In genomic region chr3:88578498-88579424, GRCm38 (mm10) we compare ENCODE assay signal across 8 mouse cellular contexts. TPM values are rescaled to one million over a fixed set of nuclear protein-coding genes. Genes with fewer than 3 reads are reported as not detected.
DNase-seq lines count a peak whose midpoint lies in the region; ATAC-seq and TF ChIP-seq lines count a peak whose summit lies in the region.

No protein-coding gene starts in this region.

- no peaks in the 10 kb centered on the region for H3K9me3 ChIP-seq in heart, embryonic 15.5 days (replicated peaks)
- no peaks in the 10 kb centered on the region for H3K9me3 ChIP-seq in G1E (replicated peaks)
- no peaks in the 10 kb centered on the region for H3K9me3 ChIP-seq in hindbrain, embryonic 11.5 days (ENCODE audit: control insufficient read depth, low read length)
- no peaks in the 10 kb centered on the region for H3K9me3 ChIP-seq in midbrain, embryonic 11.5 days (ENCODE audit: control insufficient read depth, low read length)

- H3K36me3 ChIP-seq in heart, embryonic 15.5 days: peaks cover 27% of the 10 kb centered on the region
- H3K36me3 ChIP-seq in G1E (replicated peaks): peaks cover 30% of the 10 kb centered on the region
- H3K36me3 ChIP-seq in hindbrain, embryonic 11.5 days (ENCODE audit: control insufficient read depth, insufficient read depth, low read length): no peaks in the 10 kb centered on the region
- peaks cover 8% of the 10 kb centered on the region; the same call in 1 of the 2 replicates for H3K36me3 ChIP-seq in midbrain, embryonic 11.5 days (ENCODE audit: control insufficient read depth, insufficient read depth, low read length)

- no peaks in the 10 kb centered on the region for H3K27me3 ChIP-seq in heart, embryonic 15.5 days
- H3K27me3 ChIP-seq in G1E (ENCODE audit: insufficient read depth, low read length): 0 out of 2 replicates have a peak, but pooled peaks cover 3% of the 10 kb centered on the region
- H3K27me3 ChIP-seq in hindbrain, embryonic 11.5 days (ENCODE audit: control insufficient read depth, insufficient read depth, low read length): no peaks in the 10 kb centered on the region
- no peaks in the 10 kb centered on the region for H3K27me3 ChIP-seq in midbrain, embryonic 11.5 days (ENCODE audit: control insufficient read depth, insufficient read depth, low read length)

- intact Hi-C loops in heart, postnatal 36 days (cut with DNase I): no loop called here

- ATAC-seq in heart, embryonic 15.5 days (replicated peaks; ENCODE audit: insufficient number of reproducible peaks, insufficient read depth, low FRiP score, low read depth): 0 out of 2 replicates have a peak, but pooled peaks have one; percentile 23
- ATAC-seq in G1E (ENCODE audit: extremely low read depth, insufficient number of reproducible peaks, low FRiP score, poor library complexity, severe bottlenecking): no peak
- ATAC-seq in hindbrain, embryonic 11.5 days (ENCODE audit: low FRiP score): peak; percentile 54
- peak; percentile 51; the same call in 1 of the 2 replicates for ATAC-seq in midbrain, embryonic 11.5 days (ENCODE audit: low FRiP score)

- peak overlapping the region; percentile 69 for H3K4me3 ChIP-seq in heart, embryonic 15.5 days
- peak overlapping the region; percentile 88 for H3K4me3 ChIP-seq in G1E (ENCODE audit: low read depth, low read length)
- peak overlapping the region; percentile 74 for H3K4me3 ChIP-seq in hindbrain, embryonic 11.5 days (ENCODE audit: low read depth, low read length)
- peak overlapping the region; percentile 90 for H3K4me3 ChIP-seq in midbrain, embryonic 11.5 days (ENCODE audit: low read depth, low read length)

- DNase-seq in heart, postnatal 36 days: no peak
- DNase-seq in G1E (ENCODE audit: low spot score): no peak
- no peak for DNase-seq in hindbrain, embryonic 11.5 days (ENCODE audit: low spot score)
- no peak for DNase-seq in midbrain, embryonic 11.5 days (ENCODE audit: low spot score, missing footprints)
- no peak for DNase-seq in adrenal gland, postnatal 4 days (ENCODE audit: low spot score in 2 of 2)
- no peak for DNase-seq in testis, postnatal 14 days (ENCODE audit: low spot score)
- DNase-seq in adrenal gland, adult 8-10 months: no peak

- 39% methylated on average over 8 of the region's 8 CpGs for WGBS in heart, embryonic 15.5 days
- WGBS in hindbrain, embryonic 11.5 days: 48% methylated on average over 8 of the region's 8 CpGs
- WGBS in midbrain, embryonic 11.5 days: 45% methylated on average over 8 of the region's 8 CpGs

- H3K4me1 ChIP-seq in heart, embryonic 15.5 days (replicated peaks): peaks cover 12% of the 10 kb centered on the region
- H3K4me1 ChIP-seq in G1E (ENCODE audit: insufficient read depth, low read depth, low read length): peaks cover 27% of the 10 kb centered on the region
- no peaks in the 10 kb centered on the region for H3K4me1 ChIP-seq in hindbrain, embryonic 11.5 days (replicated peaks; ENCODE audit: control insufficient read depth, insufficient read depth, low read length)
- peaks cover 5% of the 10 kb centered on the region; the same call in 1 of the 2 replicates for H3K4me1 ChIP-seq in midbrain, embryonic 11.5 days (ENCODE audit: control insufficient read depth, insufficient read depth, low read length)

- peak overlapping the region; percentile 73 for H3K4me2 ChIP-seq in heart, embryonic 15.5 days
- H3K4me2 ChIP-seq in hindbrain, embryonic 11.5 days (replicated peaks; ENCODE audit: low read depth, low read length): peak overlapping the region; percentile 28
- peak overlapping the region; percentile 85 for H3K4me2 ChIP-seq in midbrain, embryonic 11.5 days

- TF ChIP-seq CTCF in G1E (IDR thresholded peaks at IDR 0.05; ENCODE audit: low read depth, low read length): no peak

- H3K27ac ChIP-seq in heart, embryonic 15.5 days: no peak overlapping the region
- no peak overlapping the region for H3K27ac ChIP-seq in hindbrain, embryonic 11.5 days (ENCODE audit: low read depth, low read length)
- H3K27ac ChIP-seq in midbrain, embryonic 11.5 days (ENCODE audit: low read depth, low read length): no peak overlapping the region

- H3K9ac ChIP-seq in heart, embryonic 15.5 days: no peak overlapping the region
- no peak overlapping the region for H3K9ac ChIP-seq in hindbrain, embryonic 11.5 days (ENCODE audit: low read depth, low read length)
- H3K9ac ChIP-seq in midbrain, embryonic 11.5 days (ENCODE audit: low read length): peak overlapping the region; percentile 88

RNA-seq across cellular contexts. Expression of gene Ssr2, which starts 3.1 kb away (rescaled TPM):
- polyA plus RNA-seq in heart, embryonic 15.5 days (2015; fragmentation: Nextera tagmentation; extraction: Ambion mirVana): 164 and 178 TPM in 2 replicates
- 10 to 100 TPM; 70.7 to 73.8 TPM for total RNA-seq in heart, postnatal 36 days (2021)
- 269 and 289 TPM in 2 replicates for total RNA-seq in G1E (2014; fragmentation: Nextera tagmentation)
- 132 and 134 TPM in 2 replicates for total RNA-seq in G1E (2017)
- 123 and 280 TPM in 2 replicates for polyA plus RNA-seq in G1E (2012)
- 152 and 169 TPM in 2 replicates for polyA plus RNA-seq in hindbrain, embryonic 11.5 days (2014; fragmentation: Nextera tagmentation; extraction: Ambion mirVana)
- polyA plus RNA-seq in midbrain, embryonic 11.5 days (2014; fragmentation: Nextera tagmentation; extraction: Ambion mirVana): 154 and 157 TPM in 2 replicates
- total RNA-seq in adrenal gland, postnatal 4 days (2021): 100 to 1,000 TPM; 240 to 260 TPM
- total RNA-seq in adrenal gland, adult 8-10 months (2022): 100 to 1,000 TPM; 139 to 217 (median 172) TPM

RNA-seq across cellular contexts. Expression of gene Ubqln4, which starts 25.2 kb away (rescaled TPM):
- 30.0 and 34.9 TPM in 2 replicates for polyA plus RNA-seq in heart, embryonic 15.5 days (2015; fragmentation: Nextera tagmentation; extraction: Ambion mirVana)
- 10 to 100 TPM; 65.0 to 75.6 TPM for total RNA-seq in heart, postnatal 36 days (2021)
- total RNA-seq in G1E (2014; fragmentation: Nextera tagmentation): 63.4 and 67.4 TPM in 2 replicates
- 39.6 and 40.6 TPM in 2 replicates for total RNA-seq in G1E (2017)
- polyA plus RNA-seq in G1E (2012): 73.7 and 81.2 TPM in 2 replicates
- 62.6 and 66.3 TPM in 2 replicates for polyA plus RNA-seq in hindbrain, embryonic 11.5 days (2014; fragmentation: Nextera tagmentation; extraction: Ambion mirVana)
- 72.4 and 73.0 TPM in 2 replicates for polyA plus RNA-seq in midbrain, embryonic 11.5 days (2014; fragmentation: Nextera tagmentation; extraction: Ambion mirVana)
- 10 to 100 TPM; 52.6 to 62.6 TPM for total RNA-seq in adrenal gland, postnatal 4 days (2021)
- total RNA-seq in adrenal gland, adult 8-10 months (2022): 10 to 100 TPM; 64.1 to 81.3 (median 66.7) TPM

RNA-seq across cellular contexts. Expression of gene Lamtor2, which starts 25.9 kb away (rescaled TPM):
- polyA plus RNA-seq in heart, embryonic 15.5 days (2015; fragmentation: Nextera tagmentation; extraction: Ambion mirVana): 119 and 144 TPM in 2 replicates
- 10 to 100 TPM; 94.6 to 99.1 TPM for total RNA-seq in heart, postnatal 36 days (2021)
- total RNA-seq in G1E (2014; fragmentation: Nextera tagmentation): 44.7 and 64.5 TPM in 2 replicates
- total RNA-seq in G1E (2017): 97.5 and 98.0 TPM in 2 replicates
- polyA plus RNA-seq in G1E (2012): 96.1 and 182 TPM in 2 replicates
- 76.1 and 93.9 TPM in 2 replicates for polyA plus RNA-seq in hindbrain, embryonic 11.5 days (2014; fragmentation: Nextera tagmentation; extraction: Ambion mirVana)
- 87.2 and 103 TPM in 2 replicates for polyA plus RNA-seq in midbrain, embryonic 11.5 days (2014; fragmentation: Nextera tagmentation; extraction: Ambion mirVana)
- 100 to 1,000 TPM; 108 to 113 TPM for total RNA-seq in adrenal gland, postnatal 4 days (2021)
- total RNA-seq in adrenal gland, adult 8-10 months (2022): 100 to 1,000 TPM; 138 to 164 (median 144) TPM

RNA-seq across cellular contexts. Expression of gene Arhgef2, which starts 27.0 kb away (rescaled TPM):
- 72.8 and 82.5 TPM in 2 replicates for polyA plus RNA-seq in heart, embryonic 15.5 days (2015; fragmentation: Nextera tagmentation; extraction: Ambion mirVana)
- 10 to 100 TPM; 42.2 to 51.1 TPM for total RNA-seq in heart, postnatal 36 days (2021)
- total RNA-seq in G1E (2014; fragmentation: Nextera tagmentation): 170 and 181 TPM in 2 replicates
- 64.2 and 66.2 TPM in 2 replicates for total RNA-seq in G1E (2017)
- 277 and 291 TPM in 2 replicates for polyA plus RNA-seq in G1E (2012)
- polyA plus RNA-seq in hindbrain, embryonic 11.5 days (2014; fragmentation: Nextera tagmentation; extraction: Ambion mirVana): 149 and 181 TPM in 2 replicates
- 99.0 and 117 TPM in 2 replicates for polyA plus RNA-seq in midbrain, embryonic 11.5 days (2014; fragmentation: Nextera tagmentation; extraction: Ambion mirVana)
- total RNA-seq in adrenal gland, postnatal 4 days (2021): 10 to 100 TPM; 65.7 to 77.0 TPM
- 10 to 100 TPM; 22.0 to 48.2 (median 31.5) TPM for total RNA-seq in adrenal gland, adult 8-10 months (2022)

RNA-seq across cellular contexts. Expression of gene Rab25, which starts 30.7 kb away (rescaled TPM):
- polyA plus RNA-seq in heart, embryonic 15.5 days (2015; fragmentation: Nextera tagmentation; extraction: Ambion mirVana): 0.92 and 4.0 TPM in 2 replicates
- total RNA-seq in heart, postnatal 36 days (2021): not detected
- total RNA-seq in G1E (2014; fragmentation: Nextera tagmentation): 1.6 and 4.5 TPM in 2 replicates
- total RNA-seq in G1E (2017): 0.35 TPM in 1 of 2 replicates, not detected in the other
- 0.67 and 0.88 TPM in 2 replicates for polyA plus RNA-seq in G1E (2012)
- polyA plus RNA-seq in hindbrain, embryonic 11.5 days (2014; fragmentation: Nextera tagmentation; extraction: Ambion mirVana): 1.1 and 1.8 TPM in 2 replicates
- 0.25 and 0.86 TPM in 2 replicates for polyA plus RNA-seq in midbrain, embryonic 11.5 days (2014; fragmentation: Nextera tagmentation; extraction: Ambion mirVana)
- total RNA-seq in adrenal gland, postnatal 4 days (2021): 1 to 10 TPM in 1 of 2 experiments, under 1 TPM in 1; 0.54 to 3.9 TPM
- total RNA-seq in adrenal gland, adult 8-10 months (2022): not detected

Comparison
In these comparisons a context has a peak if more than half of its experiments do, and no peak if none do; other contexts are left out.
1. H3K4me2 ChIP-seq: peak in every context shown above with its lines; median percentile 85 in midbrain, embryonic 11.5 days; 73 in heart, embryonic 15.5 days; 28 in hindbrain, embryonic 11.5 days.